Mouse (Mus musculus): ENCODE data around the gene Itga2. TPM values are rescaled to one million over a fixed set of nuclear protein-coding genes. Genes with fewer than 3 reads are reported as not detected.
A peak's percentile ranks its signal among the peaks of the same experiment; 100 is the strongest.

Gene Itga2
- polyA plus RNA-seq (2014; fragmentation: Nextera tagmentation; extraction: Ambion mirVana) = 2.0 and 2.6 TPM in 2 replicates

- Histone ChIP-seq H3K4me2 (ENCODE audit: low read length) (peak within 1 kb of the TSS; percentile 81), H3K9ac (ENCODE audit: low read length) (peak within 1 kb of the TSS; percentile 55), H3K4me1 (ENCODE audit: control insufficient read depth in 2 of 2, insufficient read depth in 2 of 2, low read length in 2 of 2) (peaks cover 2 to 6% of the 10 kb centered on the region in 2 experiments; a peak in 2 of 4 replicates), H3K27ac (replicated peaks in 1 of 2; ENCODE audit: control insufficient read depth in 1 of 2, insufficient read depth in 1 of 2, low read depth in 2 of 2, low read length in 2 of 2) (peak within 1 kb of the TSS; percentile 43 to 47; a peak in 3 of 4 replicates), H3K9me3 (ENCODE audit: control insufficient read depth, low read length) (no peaks in the 10 kb centered on the region), H3K36me3 (ENCODE audit: control insufficient read depth, insufficient read depth, low read length) (no peaks in the 10 kb centered on the region), H3K4me3 (ENCODE audit: control insufficient read depth in 1 of 2, insufficient read depth in 1 of 2, low read depth in 1 of 2, low read length in 2 of 2) (peak within 1 kb of the TSS; percentile 45 to 50), H3K27me3 (ENCODE audit: control insufficient read depth, insufficient read depth, low read length) (0 out of 2 replicates have a peak, but pooled peaks cover 5% of the 10 kb centered on the region)
- peak; percentile 72 for ATAC-seq (ENCODE audit: insufficient number of reproducible peaks, insufficient read depth, low FRiP score, low read depth)
- under 1% methylated on average over 28 of the region's 28 CpGs for WGBS
Observed at GRCm38 (mm10) chr13:114931775-114932294, at the start of gene Itga2. Gene Itga2, minus strand, starts transcription at chr13:114932100.

- H3K4me1 ChIP-seq (ENCODE audit: control insufficient read depth in 2 of 2, insufficient read depth in 2 of 2, low read length in 2 of 2) = no peaks in the 10 kb centered on the region
- H3K4me3 ChIP-seq (ENCODE audit: control insufficient read depth in 1 of 2, insufficient read depth in 1 of 2, low read depth in 1 of 2, low read length in 2 of 2) = no peak overlapping the region
- no peaks in the 10 kb centered on the region for H3K27me3 ChIP-seq (ENCODE audit: control insufficient read depth, insufficient read depth, low read length)
- no peak overlapping the region for H3K9ac ChIP-seq (ENCODE audit: low read length)
- no peak overlapping the region for H3K4me2 ChIP-seq (ENCODE audit: low read length)
- no peak for ATAC-seq (ENCODE audit: insufficient number of reproducible peaks, insufficient read depth, low FRiP score, low read depth)
- WGBS = 43% methylated on average over 10 of the region's 10 CpGs
- no peak overlapping the region for H3K27ac ChIP-seq (replicated peaks in 1 of 2; ENCODE audit: control insufficient read depth in 1 of 2, insufficient read depth in 1 of 2, low read depth in 2 of 2, low read length in 2 of 2)
- H3K9me3 ChIP-seq (ENCODE audit: control insufficient read depth, low read length) = no peaks in the 10 kb centered on the region
- peaks cover 73% of the 10 kb centered on the region for H3K36me3 ChIP-seq (ENCODE audit: control insufficient read depth, insufficient read depth, low read length)
Observed at GRCm38 (mm10) chr13:114980831-114981419, 49.0 kb upstream of the Itga2 start.

GRCm38 (mm10) chr13:114974484-114975042 is 42.7 kb upstream of the Itga2 start:
- H3K27me3 ChIP-seq (ENCODE audit: control insufficient read depth, insufficient read depth, low read length) = no peaks in the 10 kb centered on the region
- 81% methylated on average over 6 of the region's 6 CpGs for WGBS

GRCm38 (mm10) chr13:114971905-114972304 is 40.0 kb upstream of the Itga2 start:
- Histone ChIP-seq H3K27me3 (ENCODE audit: control insufficient read depth, insufficient read depth, low read length) (no peaks in the 10 kb centered on the region), H3K4me1 (ENCODE audit: control insufficient read depth in 2 of 2, insufficient read depth in 2 of 2, low read length in 2 of 2) (no peaks in the 10 kb centered on the region), H3K9me3 (ENCODE audit: control insufficient read depth, low read length) (no peaks in the 10 kb centered on the region), H3K9ac (ENCODE audit: low read length) (no peak overlapping the region), H3K36me3 (ENCODE audit: control insufficient read depth, insufficient read depth, low read length) (peaks cover 77% of the 10 kb centered on the region), H3K27ac (replicated peaks in 1 of 2; ENCODE audit: control insufficient read depth in 1 of 2, insufficient read depth in 1 of 2, low read depth in 2 of 2, low read length in 2 of 2) (no peak overlapping the region), H3K4me2 (ENCODE audit: low read length) (no peak overlapping the region), H3K4me3 (ENCODE audit: control insufficient read depth in 1 of 2, insufficient read depth in 1 of 2, low read depth in 1 of 2, low read length in 2 of 2) (no peak overlapping the region)
- no peak for ATAC-seq (ENCODE audit: insufficient number of reproducible peaks, insufficient read depth, low FRiP score, low read depth)
- WGBS = 58% methylated on average over 3 of the region's 3 CpGs

More at GRCm38 (mm10) chr13:114974484-114975042, 42.7 kb upstream of the Itga2 start:
- ATAC-seq (ENCODE audit: insufficient number of reproducible peaks, insufficient read depth, low FRiP score, low read depth) = no peak
- no peaks in the 10 kb centered on the region for H3K9me3 ChIP-seq (ENCODE audit: control insufficient read depth, low read length)
- H3K4me2 ChIP-seq (ENCODE audit: low read length) = no peak overlapping the region
- H3K4me1 ChIP-seq (ENCODE audit: control insufficient read depth in 2 of 2, insufficient read depth in 2 of 2, low read length in 2 of 2) = no peaks in the 10 kb centered on the region
- H3K27ac ChIP-seq (replicated peaks in 1 of 2; ENCODE audit: control insufficient read depth in 1 of 2, insufficient read depth in 1 of 2, low read depth in 2 of 2, low read length in 2 of 2) = no peak overlapping the region
- H3K4me3 ChIP-seq (ENCODE audit: control insufficient read depth in 1 of 2, insufficient read depth in 1 of 2, low read depth in 1 of 2, low read length in 2 of 2) = no peak overlapping the region
- no peak overlapping the region for H3K9ac ChIP-seq (ENCODE audit: low read length)
- H3K36me3 ChIP-seq (ENCODE audit: control insufficient read depth, insufficient read depth, low read length) = peaks cover 73% of the 10 kb centered on the region

GRCm38 (mm10) chr13:114964233-114964632 is 32.3 kb upstream of the Itga2 start:
- ATAC-seq (ENCODE audit: insufficient number of reproducible peaks, insufficient read depth, low FRiP score, low read depth) = peak; percentile 35; the same call in 1 of the 2 replicates
- H3K4me2 ChIP-seq (ENCODE audit: low read length) = no peak overlapping the region
- H3K4me1 ChIP-seq (ENCODE audit: control insufficient read depth in 2 of 2, insufficient read depth in 2 of 2, low read length in 2 of 2) = no peaks in the 10 kb centered on the region
- H3K36me3 ChIP-seq (ENCODE audit: control insufficient read depth, insufficient read depth, low read length) = peaks cover 80% of the 10 kb centered on the region
- no peak overlapping the region for H3K9ac ChIP-seq (ENCODE audit: low read length)
- no peak overlapping the region for H3K27ac ChIP-seq (replicated peaks in 1 of 2; ENCODE audit: control insufficient read depth in 1 of 2, insufficient read depth in 1 of 2, low read depth in 2 of 2, low read length in 2 of 2)
- H3K9me3 ChIP-seq (ENCODE audit: control insufficient read depth, low read length) = no peaks in the 10 kb centered on the region
- WGBS = 38% methylated on average over 2 of the region's 2 CpGs
- no peak overlapping the region for H3K4me3 ChIP-seq (ENCODE audit: control insufficient read depth in 1 of 2, insufficient read depth in 1 of 2, low read depth in 1 of 2, low read length in 2 of 2)
- no peaks in the 10 kb centered on the region for H3K27me3 ChIP-seq (ENCODE audit: control insufficient read depth, insufficient read depth, low read length)

- H3K27me3 ChIP-seq (ENCODE audit: control insufficient read depth, insufficient read depth, low read length) = no peaks in the 10 kb centered on the region
- no peak overlapping the region for H3K4me2 ChIP-seq (ENCODE audit: low read length)
- no peak overlapping the region for H3K27ac ChIP-seq (replicated peaks in 1 of 2; ENCODE audit: control insufficient read depth in 1 of 2, insufficient read depth in 1 of 2, low read depth in 2 of 2, low read length in 2 of 2)
- no peak overlapping the region for H3K4me3 ChIP-seq (ENCODE audit: control insufficient read depth in 1 of 2, insufficient read depth in 1 of 2, low read depth in 1 of 2, low read length in 2 of 2)
- peaks cover 41% of the 10 kb centered on the region for H3K36me3 ChIP-seq (ENCODE audit: control insufficient read depth, insufficient read depth, low read length)
- no peak for ATAC-seq (ENCODE audit: insufficient number of reproducible peaks, insufficient read depth, low FRiP score, low read depth)
- no peak overlapping the region for H3K9ac ChIP-seq (ENCODE audit: low read length)
- H3K4me1 ChIP-seq (ENCODE audit: control insufficient read depth in 2 of 2, insufficient read depth in 2 of 2, low read length in 2 of 2) = no peaks in the 10 kb centered on the region
- no peaks in the 10 kb centered on the region for H3K9me3 ChIP-seq (ENCODE audit: control insufficient read depth, low read length)
Observed at GRCm38 (mm10) chr13:114954516-114954915, 22.6 kb upstream of the Itga2 start.

GRCm38 (mm10) chr13:114933541-114933940 is 1.6 kb upstream of the Itga2 start:
- no peak overlapping the region for H3K9ac ChIP-seq (ENCODE audit: low read length)
- H3K4me2 ChIP-seq (ENCODE audit: low read length) = no peak overlapping the region
- ATAC-seq (ENCODE audit: insufficient number of reproducible peaks, insufficient read depth, low FRiP score, low read depth) = no peak
- H3K4me1 ChIP-seq (ENCODE audit: control insufficient read depth in 2 of 2, insufficient read depth in 2 of 2, low read length in 2 of 2) = peaks cover 2 to 6% of the 10 kb centered on the region in 2 experiments; a peak in 2 of 4 replicates
- H3K4me3 ChIP-seq (ENCODE audit: control insufficient read depth in 1 of 2, insufficient read depth in 1 of 2, low read depth in 1 of 2, low read length in 2 of 2) = no peak overlapping the region
- WGBS = 61% methylated on average over 7 of the region's 7 CpGs
- 0 out of 2 replicates have a peak, but pooled peaks cover 5% of the 10 kb centered on the region for H3K27me3 ChIP-seq (ENCODE audit: control insufficient read depth, insufficient read depth, low read length)
- no peaks in the 10 kb centered on the region for H3K36me3 ChIP-seq (ENCODE audit: control insufficient read depth, insufficient read depth, low read length)
- H3K27ac ChIP-seq (replicated peaks in 1 of 2; ENCODE audit: control insufficient read depth in 1 of 2, insufficient read depth in 1 of 2, low read depth in 2 of 2, low read length in 2 of 2) = no peak overlapping the region
- H3K9me3 ChIP-seq (ENCODE audit: control insufficient read depth, low read length) = no peaks in the 10 kb centered on the region

All from heart, embryonic 14.5 days (tissue).